Mouse (Mus musculus) urinary bladder, adult 18-20 months (tissue): ENCODE data around the gene Abhd14b.

Experiments
- DNase-seq, 2 experiments: peaks; one replicate each; pipeline ENCODE4 v3.0.0; 2022; ENCODE audit warnings: low spot score in 2 of 2, mixed read lengths in 2 of 2

Abhd14b gene

DNA sequence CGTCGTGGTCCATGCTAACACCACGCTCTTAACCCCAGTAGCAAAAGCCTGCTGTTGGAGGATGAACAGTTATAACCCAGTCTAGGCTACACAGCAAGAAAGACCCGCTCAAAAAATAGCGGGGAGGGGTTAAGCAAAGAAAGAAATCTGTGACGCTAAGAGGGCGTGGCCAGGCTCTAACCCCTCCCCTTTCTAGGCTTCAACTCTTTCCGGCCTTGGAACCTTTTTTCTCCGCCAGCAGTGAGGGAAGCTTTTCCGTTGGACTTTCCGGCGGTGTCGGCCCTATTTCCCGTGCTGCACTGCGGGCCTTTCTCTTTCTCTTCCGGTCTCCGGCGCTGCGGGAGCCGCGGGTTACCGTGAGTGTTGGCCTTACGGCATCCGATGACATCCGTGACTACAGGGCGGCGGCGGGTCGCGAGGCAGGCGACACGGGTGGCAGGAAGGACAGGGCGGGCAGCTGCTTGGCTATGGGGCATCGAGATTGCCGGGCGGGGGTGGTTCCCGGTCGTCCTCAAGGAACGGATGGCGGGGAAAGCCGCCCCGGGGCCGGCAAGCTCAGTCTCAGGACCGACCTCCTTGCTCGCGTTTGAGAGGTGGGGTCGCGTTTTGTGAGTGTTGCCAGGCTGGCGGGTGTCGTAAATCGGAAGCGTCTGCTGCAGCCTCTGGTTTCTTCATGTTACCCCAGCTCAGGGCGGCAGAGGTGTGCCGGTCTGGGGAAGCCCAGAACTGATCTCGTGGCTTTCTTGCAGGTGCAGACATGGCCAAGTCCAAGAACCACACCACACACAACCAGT lies 17.8 kb upstream of the Abhd14b start, which contains the start of gene Rpl29:
Rpl29 (plus strand) TSS at position 234 of the 794 bp plus-strand sequence.
- peak; percentile 91 to 97 for DNase-seq

DNA sequence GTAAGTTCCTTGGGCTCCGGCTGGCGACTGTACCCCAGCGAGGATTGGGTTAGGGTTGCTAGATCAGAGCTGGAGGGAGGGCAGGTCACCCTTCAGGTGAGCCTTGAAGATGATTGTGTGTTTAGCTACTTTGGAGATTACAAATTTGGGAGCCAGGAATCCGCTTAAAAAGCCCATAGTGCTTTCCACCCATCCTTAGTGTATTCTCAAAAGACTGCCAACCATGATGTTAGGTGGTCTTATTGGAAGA lies 17.3 kb upstream of the Abhd14b start:
- DNase-seq: no peak

DNA sequence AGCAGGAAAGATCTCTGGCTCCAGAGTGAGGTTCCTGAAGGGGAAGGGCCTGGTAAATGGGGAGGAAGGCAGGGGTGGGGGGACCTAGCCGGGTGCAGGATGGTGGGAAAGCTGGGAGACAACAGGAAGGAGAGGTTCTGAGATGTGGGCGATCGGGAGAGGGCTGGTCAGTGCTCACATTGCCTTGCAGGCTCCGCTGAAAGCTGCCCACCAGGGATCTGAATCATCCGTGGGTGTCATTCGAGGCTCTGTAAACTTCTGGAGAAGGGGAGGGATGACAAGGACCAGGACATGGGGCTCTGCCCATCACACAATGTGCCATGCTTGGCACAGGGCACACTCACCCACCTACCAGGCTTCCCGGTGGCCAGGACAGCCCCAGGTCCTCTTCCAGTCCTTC lies 13.9 kb upstream of the Abhd14b start:
- DNase-seq: no peak

DNA sequence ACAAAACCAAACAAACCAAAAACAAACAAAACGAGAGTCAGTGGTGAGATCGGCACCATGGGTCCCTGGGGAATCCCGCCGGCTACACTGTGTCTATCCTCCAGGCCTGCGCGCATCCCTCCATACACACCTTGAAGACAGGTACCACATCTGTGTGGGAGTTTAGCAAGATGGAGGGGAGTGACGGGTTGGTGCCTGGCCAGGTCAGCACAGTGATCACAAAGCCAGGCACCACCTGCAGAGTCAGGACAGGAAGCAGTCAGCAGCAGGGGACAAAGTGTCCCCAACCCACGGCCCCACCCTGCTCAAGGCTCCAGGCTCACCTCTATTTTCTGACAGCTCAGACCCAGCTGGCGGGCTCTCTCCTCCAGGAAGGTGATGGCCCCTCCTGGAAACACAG lies 10.7 kb upstream of the Abhd14b start:
- DNase-seq: no peak

DNA sequence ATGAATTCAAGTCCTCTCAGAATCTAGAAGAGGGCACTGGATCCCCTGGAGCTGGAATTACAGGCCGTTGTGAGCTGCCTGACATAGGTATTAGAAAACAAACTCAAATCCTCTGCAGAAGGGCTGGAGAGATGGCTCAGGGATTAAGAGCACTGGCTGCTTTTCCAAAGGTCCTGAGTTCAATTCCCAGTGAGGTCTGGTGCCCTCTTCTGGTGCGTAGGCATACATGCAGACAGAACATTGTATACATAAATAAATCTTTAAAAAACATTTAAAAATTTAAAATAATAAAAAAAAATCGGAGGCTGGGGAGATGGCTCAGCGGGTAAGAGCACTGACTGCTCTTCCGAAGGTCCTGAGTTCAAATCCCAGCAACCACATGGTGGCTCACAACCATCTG lies 4.6 kb upstream of the Abhd14b start:
- DNase-seq: no peak

DNA sequence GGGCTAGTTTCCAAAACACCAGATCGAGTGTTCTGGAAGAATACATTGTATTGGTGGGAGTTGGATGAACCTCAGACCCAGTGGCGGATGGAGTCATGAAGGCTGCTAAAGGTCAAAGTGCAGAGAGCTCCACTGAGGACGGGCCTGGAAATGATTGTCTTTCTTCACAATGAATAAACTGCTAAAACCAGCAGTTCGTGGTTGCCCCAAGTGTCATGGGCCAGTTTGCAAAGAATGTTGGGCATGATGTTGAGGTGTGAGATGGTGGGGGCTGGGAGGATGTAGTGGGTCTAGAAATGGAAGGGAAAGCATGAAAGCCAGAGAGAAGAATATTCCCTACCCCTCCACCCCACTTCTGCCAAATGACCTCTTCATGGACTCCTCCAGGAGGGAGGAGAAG lies 2.4 kb upstream of the Abhd14b start:
- DNase-seq: no peak

DNA sequence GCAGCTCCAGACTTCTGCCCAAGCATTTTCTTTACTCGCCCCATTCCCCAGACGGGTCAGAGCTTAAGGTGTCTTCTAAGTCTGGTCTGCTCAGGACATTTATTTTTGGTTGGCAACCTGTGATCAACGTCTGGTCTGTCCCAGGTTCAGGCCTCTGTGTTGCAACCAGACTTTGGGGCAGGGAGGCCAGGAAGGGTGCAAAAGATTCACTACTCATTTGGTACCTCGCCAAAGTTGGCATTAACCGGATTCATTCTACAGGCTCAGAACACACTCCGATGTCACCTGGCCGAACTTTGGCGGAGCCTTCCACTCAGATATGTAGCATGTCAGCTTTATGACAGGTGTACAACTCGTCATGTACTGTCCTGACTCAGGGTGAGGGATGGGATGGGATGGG lies 692 bp downstream of the Abhd14b start:
- DNase-seq: no peak

DNA sequence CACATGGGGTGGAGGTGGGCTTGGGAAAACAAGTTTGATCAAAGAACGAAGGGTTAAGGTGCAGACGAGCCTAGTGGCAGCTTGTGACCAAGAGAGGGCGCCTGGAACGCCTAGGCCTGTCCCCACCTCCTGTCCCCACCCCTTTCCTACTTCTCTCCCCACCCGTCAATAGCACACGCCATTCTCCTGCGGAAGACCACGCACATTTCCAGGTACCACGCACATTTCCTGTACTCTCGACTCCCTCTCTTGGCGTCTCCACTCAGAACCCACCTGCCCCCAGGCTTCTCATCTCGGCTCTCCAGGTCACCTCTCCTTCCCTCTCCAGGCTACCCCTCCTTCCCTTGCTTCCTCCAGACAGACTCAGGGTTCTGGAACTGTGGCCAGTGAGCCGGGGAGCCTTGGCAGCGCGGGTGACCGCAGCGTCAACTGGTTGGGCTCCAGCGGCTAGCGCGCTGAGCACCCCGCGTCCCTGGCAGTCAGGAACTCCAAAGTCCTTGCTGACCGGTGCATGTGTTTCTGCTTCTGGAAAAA lies 1.3 kb downstream of the Abhd14b start:
- peak; percentile 61 to 73 for DNase-seq

DNA sequence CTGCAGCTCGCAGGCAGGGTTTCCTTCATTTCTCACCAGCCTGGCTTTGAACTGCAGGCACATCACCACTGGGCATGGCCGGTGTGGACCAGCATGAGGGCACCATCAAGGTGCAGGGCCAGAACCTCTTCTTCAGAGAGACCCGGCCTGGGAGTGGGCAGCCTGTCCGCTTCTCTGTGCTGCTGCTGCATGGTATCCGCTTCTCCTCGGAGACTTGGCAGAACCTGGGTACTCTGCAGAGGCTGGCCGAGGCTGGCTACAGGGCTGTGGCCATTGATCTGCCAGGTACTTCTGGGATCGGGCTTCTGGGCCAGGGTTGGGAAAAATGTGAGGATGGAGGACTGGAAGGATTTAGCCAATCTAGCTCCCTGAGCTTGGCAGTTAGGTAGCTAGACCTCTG lies 2.7 kb downstream of the Abhd14b start:
- no peak for DNase-seq

DNA sequence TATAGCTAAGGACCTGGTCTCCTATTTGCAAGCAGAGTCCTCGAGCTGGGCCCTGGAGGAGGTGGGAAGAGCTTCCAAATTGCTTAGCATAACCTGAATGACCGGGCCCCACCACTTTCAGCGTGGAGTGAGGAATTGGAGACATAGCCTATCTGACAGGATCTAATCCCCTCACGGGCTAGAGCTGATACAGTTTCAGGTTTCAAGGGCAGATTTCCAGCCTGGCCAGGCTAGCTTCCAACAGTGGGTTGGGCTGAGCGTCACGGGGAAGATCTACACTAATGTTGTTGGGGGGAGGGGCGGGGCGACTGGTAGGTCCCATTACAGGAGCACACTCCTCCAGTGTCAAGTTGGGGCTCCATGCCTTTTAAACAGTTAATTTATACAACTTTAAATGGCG lies 3.4 kb downstream of the Abhd14b start:
- peak in 1 of 2 experiments; percentile 28 for DNase-seq

DNA sequence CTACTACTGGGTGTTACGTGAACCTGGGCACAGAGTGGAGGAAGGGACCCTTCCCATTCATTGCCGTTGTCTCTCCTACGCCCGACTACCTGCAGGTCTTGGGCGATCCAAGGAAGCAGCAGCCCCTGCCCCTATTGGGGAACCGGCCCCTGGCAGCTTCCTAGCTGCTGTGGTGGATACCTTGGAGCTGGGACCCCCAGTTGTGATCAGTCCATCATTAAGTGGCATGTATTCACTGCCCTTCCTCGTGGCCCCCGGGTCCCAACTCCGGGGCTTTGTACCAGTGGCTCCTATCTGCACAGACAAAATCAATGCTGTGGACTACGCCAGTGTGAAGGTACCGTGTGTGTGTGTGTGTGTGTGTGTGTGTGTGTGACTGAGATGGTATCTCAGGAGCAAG lies 4.0 kb downstream of the Abhd14b start:
- DNase-seq: no peak

DNA sequence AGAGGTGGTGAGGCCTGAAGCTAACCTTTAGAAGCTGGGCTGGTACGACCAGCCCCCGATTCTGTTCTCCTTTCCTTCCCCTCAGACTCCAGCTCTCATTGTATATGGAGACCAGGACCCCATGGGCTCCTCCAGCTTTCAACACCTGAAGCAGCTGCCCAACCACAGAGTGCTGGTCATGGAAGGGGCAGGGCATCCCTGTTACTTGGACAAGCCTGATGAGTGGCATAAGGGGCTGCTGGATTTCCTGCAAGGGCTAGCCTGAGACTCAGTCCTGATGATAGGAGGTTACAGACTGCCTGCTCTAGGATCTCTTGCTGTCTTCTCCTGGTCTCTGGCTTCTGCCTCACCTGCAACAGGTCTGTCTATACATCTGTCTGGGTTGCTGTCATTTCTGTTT lies 4.6 kb downstream of the Abhd14b start:
- DNase-seq: no peak

DNA sequence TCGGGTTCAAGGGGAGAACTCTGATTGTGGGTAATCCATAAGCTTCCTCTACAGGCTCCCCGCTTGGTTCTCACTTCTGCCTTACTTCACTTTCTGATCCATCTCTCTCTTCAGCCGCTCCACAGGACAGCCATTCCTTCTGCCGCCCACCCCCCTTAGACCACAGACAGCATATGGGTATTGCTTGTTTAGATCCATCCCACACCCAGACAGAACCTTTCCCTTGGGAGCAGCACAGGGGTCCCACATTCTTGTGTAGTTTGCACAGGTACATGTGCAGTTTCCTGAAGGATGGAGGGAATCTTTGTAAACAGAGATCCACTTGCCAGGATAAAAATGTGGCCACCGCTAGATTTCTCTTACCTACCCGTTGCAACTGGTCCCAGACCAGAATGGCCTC lies 5.1 kb downstream of the Abhd14b start:
- no peak for DNase-seq

DNA sequence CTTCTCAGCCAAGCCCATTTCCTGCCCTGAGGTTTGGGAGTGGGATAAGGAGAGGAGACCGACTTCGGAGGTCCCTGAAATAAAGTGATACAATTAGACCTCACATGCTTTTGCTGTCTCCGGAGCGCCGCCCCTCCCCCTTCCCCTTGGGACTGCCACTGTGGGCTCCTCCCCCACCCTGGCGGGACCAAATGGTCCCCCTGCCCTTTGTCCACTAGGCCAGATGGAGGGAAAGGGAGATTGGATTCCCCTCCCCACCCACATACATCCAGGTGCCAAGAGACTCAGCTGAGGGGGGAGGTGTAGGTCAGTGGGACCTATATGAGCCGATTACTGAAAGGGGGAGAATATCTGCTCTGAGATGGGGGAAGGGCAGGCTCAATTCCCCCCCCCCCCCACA lies 5.6 kb downstream of the Abhd14b start:
- DNase-seq: no peak

DNA sequence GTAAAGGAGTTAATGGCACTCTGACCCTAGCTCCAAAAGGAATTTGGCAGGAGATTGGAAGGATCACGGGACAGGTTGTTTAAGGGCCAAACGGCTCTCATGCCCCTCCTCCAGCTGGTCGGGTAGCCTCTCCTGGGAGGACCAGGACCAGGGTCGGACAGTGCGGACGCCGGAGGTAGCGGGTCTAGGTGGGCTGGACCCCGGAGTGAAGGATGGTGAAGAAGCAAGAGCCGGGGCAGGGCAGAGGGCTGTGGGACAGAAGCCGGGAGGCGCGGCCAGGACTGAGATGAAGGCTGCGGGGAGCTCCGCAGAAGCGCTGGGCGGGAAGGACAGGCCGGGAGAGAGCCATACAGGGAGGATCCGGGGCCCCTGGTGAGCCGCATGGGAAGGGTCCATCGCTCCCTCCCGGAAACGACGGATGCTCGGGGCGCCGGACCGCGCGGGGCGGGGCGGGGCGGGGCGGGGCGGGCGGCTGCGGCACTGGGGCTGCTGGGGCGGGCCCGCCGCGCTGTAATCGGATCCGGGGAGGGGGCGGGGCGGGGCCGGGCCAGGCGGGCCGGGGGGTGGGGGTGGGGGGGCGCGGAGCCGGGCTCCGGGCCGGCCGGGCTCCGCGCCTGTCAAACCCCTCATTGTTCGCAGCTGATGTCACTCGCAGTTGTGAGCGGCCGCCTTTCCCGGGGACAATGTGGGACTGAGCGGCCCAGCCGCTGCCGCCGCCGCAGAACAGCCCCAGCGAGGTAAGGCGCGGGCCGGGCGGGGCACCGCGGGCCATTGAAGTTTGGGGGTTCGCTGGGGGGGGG lies 6.2 kb downstream of the Abhd14b start, which contains the start of gene Pcbp4:
Pcbp4 (plus strand) TSS at position 21 of the 800 bp plus-strand sequence.
- peak in 1 of 2 experiments; percentile 63 for DNase-seq

DNA sequence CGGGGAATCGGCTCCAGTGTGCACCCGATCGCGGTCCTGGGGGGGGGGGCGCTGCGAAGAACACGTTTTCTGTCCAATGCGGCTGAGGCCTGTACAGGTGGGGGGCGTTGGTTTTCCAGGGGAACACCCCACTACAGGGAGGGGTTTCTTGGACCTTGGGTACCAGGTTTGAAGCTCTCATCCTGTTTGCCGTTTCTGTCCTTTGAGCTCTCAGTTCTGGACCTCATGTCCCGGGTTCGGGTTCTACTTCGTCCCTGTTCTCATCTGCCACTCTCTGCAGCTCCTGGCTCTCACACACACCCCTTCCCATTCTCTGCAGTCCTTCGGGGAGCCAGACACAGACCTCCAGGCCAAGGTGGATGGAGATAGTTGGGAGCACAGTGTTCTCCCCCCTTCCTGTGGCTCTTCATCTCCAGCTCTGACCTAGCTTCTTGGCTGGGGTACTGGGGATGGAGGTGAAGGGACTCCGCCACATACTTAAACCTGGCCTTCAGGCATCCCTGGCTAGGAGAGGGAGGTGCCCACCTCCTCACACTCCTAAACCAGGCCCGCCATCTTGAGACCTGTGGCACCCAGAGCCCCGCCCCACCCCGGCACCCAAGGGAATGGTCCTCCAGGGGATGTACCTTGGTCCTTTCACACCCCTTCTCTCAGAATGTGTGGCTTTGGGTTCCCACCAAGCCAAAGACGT lies 7.0 kb downstream of the Abhd14b start:
- DNase-seq: no peak

DNA sequence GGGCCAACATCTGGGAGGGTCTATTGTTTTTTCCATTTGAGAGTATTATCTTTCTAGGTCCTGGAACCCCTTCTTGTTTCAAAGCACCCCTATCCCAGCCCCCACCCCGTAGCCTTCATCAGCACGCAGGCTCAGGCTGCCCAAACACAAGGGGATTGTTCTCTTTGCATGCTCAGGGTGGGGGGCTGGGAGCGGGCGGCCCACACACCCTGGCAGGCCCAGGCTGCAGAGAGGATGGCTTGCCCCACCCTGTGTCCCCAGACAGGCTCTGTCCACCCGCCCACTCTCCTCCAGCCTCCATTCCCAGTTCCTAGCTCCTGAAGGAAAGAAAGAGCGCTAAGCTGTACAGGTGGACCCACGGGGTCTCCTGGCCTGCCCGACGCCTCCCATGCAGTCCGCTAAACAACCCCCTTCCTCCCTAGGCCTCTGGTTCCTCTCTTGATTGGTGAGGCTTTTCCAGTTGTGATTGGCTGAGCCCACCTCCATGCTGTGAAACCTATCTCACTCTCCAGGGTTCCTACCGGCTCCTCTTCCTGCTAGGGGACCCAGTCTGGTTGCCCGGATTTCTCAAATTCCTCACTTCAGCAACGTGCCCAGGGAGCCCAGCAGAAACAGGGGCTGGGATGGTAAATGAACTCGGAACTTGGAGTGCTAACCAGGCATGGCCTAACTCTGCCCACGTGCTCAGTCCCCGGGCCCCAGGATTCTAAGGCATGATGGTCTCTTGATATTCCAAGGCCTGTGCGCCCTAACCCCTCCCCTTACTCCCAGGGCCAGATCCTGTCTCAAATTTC lies 7.8 kb downstream of the Abhd14b start:
- DNase-seq: no peak

DNA sequence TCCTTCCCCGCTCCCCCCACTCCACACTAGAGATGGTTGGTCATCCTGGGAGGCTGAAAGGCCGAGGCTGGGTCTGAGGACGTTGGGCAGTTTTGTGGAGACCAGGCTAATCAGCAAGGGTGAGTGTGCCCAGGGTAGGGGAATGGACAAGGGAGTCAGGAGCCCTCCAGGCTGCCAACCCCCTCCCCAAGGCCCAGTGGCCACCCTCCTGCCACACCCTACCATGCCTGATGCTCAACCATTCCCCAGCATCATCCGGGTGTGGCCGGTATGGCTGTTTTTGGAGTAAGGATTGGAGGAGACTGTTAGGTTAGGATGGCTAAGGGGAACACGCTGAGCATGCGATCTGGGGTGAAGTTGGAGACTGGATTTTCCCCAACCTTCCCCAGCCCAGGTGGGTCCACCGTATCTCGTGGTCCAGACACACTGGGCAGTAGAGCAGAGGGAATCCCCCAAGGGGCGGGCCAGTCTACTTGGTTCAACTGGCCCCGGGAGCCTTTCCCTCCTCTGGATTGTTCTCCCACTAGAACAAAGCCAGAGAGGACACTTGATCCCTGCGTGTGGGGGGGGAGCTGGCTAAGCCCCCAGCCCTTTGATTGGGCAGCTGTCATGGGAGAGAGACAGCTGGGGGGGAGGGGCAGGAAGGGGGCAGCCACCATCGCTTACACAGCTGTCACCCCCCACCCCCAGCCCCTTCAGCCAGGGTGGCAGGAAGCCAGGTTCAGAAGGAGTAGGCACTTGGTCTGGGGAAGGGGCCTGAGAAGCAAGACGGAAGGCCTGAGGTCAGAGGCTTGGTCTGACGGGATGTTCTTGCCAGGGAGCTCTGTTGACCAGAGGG lies 9.3 kb downstream of the Abhd14b start:
- no peak for DNase-seq

DNA sequence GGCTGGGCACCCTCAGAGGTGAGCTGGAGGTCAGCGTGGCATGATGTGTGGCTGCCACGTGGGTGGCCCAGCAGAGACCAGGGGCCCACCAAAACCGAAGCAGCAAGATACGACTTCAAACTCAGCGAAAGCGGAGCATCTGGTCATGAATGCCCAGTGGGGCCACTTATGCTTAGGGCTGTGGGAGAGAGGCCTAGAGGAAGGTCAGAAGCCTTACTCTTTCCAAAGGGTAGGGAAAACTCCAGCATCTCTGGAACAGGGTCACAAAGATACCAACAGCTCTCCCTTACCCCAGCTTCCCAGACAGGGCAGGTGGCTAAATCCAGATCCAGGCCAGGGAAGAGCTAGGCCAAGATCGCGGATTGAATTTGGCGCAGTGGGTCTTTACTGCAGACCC lies 9.9 kb downstream of the Abhd14b start:
- DNase-seq: no peak

DNA sequence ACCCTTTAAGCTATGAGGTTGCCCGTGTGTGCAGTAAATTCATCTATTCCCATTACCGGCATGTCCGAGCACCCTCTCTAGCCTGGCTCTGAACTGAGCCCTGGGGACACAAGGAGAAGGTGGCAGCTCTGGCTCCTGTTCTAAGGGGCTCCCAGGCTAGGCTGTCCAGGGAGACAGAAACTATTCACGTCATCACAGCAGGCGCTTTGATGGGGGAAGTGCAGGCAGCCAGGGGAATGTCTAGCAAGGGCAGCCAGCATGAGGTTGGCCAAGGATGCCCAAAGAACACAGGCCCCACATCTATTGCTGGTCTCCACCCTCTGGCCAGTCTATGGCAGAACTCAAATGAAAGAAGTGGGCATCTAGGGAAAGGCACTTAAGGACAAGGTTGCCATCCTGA lies 10.7 kb downstream of the Abhd14b start:
- no peak for DNase-seq

DNA sequence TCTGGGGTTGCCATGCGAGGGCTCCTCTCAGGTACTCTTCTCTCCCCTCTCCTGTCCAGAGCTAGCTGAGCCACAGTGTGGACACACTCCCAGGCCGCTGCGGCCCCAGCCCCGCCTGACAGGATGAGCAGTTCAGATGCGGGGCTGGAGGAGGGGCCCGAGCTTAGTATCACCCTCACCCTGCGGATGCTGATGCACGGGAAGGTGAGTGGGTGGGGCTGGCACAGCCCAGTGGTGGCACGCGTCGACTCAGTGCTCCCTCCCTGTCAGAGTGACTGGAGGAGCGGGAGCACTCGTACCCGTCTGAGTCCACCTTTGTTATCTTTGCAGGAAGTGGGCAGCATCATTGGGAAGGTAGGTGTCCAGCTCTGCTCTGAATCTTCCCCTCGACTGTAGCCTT lies 12.7 kb downstream of the Abhd14b start:
- no peak for DNase-seq
